22 mouse cellular contexts compared by ENCODE assay signal in genomic region chr12:98932441-98932840, GRCm38 (mm10). TPM values are rescaled to one million over a fixed set of nuclear protein-coding genes. Genes with fewer than 3 reads are reported as not detected.
DNase-seq lines count a peak whose midpoint lies in the region; TF ChIP-seq lines count a peak whose summit lies in the region.
"Had no signal": no experiment of that assay in that cellular context is flagged by ENCODE, and none has a peak within 500 bp of the region (broad histone marks: within the 10 kb centered on the region; RNA-seq: fewer than 3 reads in every experiment).

No protein-coding gene starts in this region.

- 0 out of 2 replicates have a peak overlapping the region, but pooled peaks have one; percentile 19 for H3K27ac ChIP-seq in layer of hippocampus, adult 2 months
- H3K27ac ChIP-seq: embryonic facial prominence, embryonic 12.5 days; embryonic facial prominence, embryonic 15.5 days; forebrain, embryonic 10.5 days; forebrain, embryonic 12.5 days had no signal

- no peak for TF ChIP-seq POLR2A in lung, adult 2 months (IDR thresholded peaks at IDR 0.05; ENCODE audit: borderline replicate concordance, extremely low read depth, low read depth, low read length)

- no peak overlapping the region for H3K4me3 ChIP-seq in layer of hippocampus, adult 2 months
- H3K4me3 ChIP-seq in lung, adult 2 months (replicated peaks; ENCODE audit: extremely low read depth, low read depth, low read length) = no peak overlapping the region
- H3K4me3 ChIP-seq: embryonic facial prominence, embryonic 12.5 days; embryonic facial prominence, embryonic 15.5 days; erythroblast, embryonic 14.5 days; forebrain, embryonic 10.5 days; forebrain, embryonic 12.5 days had no signal

- 87% methylated on average over 4 of the region's 4 CpGs for WGBS in lung, adult 2 months

- peak; percentile 2 for DNase-seq in embryo, embryonic 10 days (ENCODE audit: low spot score)
- DNase-seq in embryo, embryonic 9.5 days (ENCODE audit: extremely low spot score) = no peak
- no peak for DNase-seq in layer of hippocampus, adult 2 months (ENCODE audit: low spot score in 2 of 2)
- DNase-seq in layer of hippocampus, adult 9-10 months (ENCODE audit: low spot score) = no peak
- peak; percentile 75 for DNase-seq in retina, adult 2 months (ENCODE audit: low read depth, low spot score)
- DNase-seq in retina, postnatal 1 day = peak; percentile 79
- no peak for DNase-seq in spleen, postnatal 36 days (ENCODE audit: low spot score in 2 of 2)
- DNase-seq in lung, adult 2 months = no peak
- DNase-seq: adrenal gland, postnatal 10 days; adrenal gland, postnatal 25 days; B cell, adult 2 months; cerebellum, adult 11 months; cerebellum, adult 18-20 months; cerebellum, adult 8-10 months; cerebellum, adult 9-11 months; cerebellum, postnatal 14 days; cerebellum, postnatal 36 days had no signal

- no peaks in the 10 kb centered on the region for H3K4me1 ChIP-seq in lung, adult 2 months (ENCODE audit: control insufficient read depth, insufficient read depth, low read length)
- H3K4me1 ChIP-seq: embryonic facial prominence, embryonic 12.5 days; embryonic facial prominence, embryonic 15.5 days; forebrain, embryonic 10.5 days; forebrain, embryonic 12.5 days had no signal

- TF ChIP-seq CTCF in layer of hippocampus, adult 2 months (conservative IDR thresholded peaks at IDR 0.05) = no peak
- TF ChIP-seq CTCF in lung, adult 2 months (IDR thresholded peaks at IDR 0.05; ENCODE audit: insufficient read depth, low read length) = no peak

RNA-seq across cellular contexts. Expression of gene Ttc8, which starts 12.1 kb away (rescaled TPM):
- 10 to 100 TPM; 43.7 to 59.0 TPM for total RNA-seq in layer of hippocampus, adult 2 months (2021)
- 9.6 and 10.5 TPM in 2 replicates for polyA plus RNA-seq in lung, adult 2 months (2012; rRNA removed)
- polyA plus RNA-seq: erythroblast, embryonic 14.5 days had no signal

RNA-seq across cellular contexts. Expression of gene Eml5, which starts 31.2 kb away (rescaled TPM):
- 100 to 1,000 TPM in 1 of 2 experiments, 10 to 100 TPM in 1; 83.5 to 109 TPM for total RNA-seq in layer of hippocampus, adult 2 months (2021)
- polyA plus RNA-seq in lung, adult 2 months (2012; rRNA removed) = 1.1 and 3.9 TPM in 2 replicates

Comparison
In these comparisons a context has a peak if more than half of its experiments do, and no peak if none do; other contexts are left out.
1. DNase-seq: peak in embryo, embryonic 10 days (single experiment), retina, adult 2 months (single experiment) and retina, postnatal 1 day (single experiment); none in embryo, embryonic 9.5 days (single experiment), layer of hippocampus, adult 2 months (0 of 2), layer of hippocampus, adult 9-10 months (single experiment), spleen, postnatal 36 days (0 of 2) and lung, adult 2 months (single experiment).